Mouse (Mus musculus) kidney, postnatal 10 days (tissue): Measurements from ENCODE around the gene Gtsf1.
"Not testable (repeated sequence)": the region's sequence is repeated elsewhere in the genome, so short reads cannot be mapped to it uniquely, and the experiment has no call there.

Source experiments
- DNase-seq: peaks from one replicate; pipeline ENCODE4 v3.0.0; 2021; ENCODE audit warnings: mixed read lengths

Gene Gtsf1

GRCm38 (mm10) chr15:103430241-103430640 lies at the start of gene Gtsf1:
TSS of gene Gtsf1 (minus strand) at chr15:103430470.
- DNase-seq = no peak

DNA sequence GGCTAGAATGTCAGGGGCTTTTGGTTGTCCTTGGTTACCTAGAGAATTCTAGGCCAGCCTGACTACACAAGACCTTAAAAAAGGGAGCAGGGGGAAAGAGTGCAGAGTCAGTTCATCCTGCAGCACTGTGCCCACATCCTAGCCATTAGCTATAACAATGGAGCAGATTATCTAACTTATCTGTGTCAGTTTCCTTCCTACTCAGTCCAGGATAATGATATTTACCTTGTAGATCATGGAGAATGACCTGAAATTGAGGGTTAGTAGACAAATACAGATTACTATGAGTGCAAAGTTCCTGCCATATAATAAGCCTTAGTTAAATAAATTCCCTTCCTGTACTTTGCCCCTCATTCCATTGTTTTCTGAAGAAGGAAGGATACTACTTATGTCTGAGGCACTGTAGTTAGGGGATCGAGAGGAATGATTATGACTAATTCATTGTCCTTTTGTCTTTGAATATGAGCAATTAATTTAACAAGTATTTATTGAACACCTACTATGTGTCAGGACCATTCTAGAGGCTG lies 48.9 kb upstream of the Gtsf1 start:
- no peak for DNase-seq

DNA sequence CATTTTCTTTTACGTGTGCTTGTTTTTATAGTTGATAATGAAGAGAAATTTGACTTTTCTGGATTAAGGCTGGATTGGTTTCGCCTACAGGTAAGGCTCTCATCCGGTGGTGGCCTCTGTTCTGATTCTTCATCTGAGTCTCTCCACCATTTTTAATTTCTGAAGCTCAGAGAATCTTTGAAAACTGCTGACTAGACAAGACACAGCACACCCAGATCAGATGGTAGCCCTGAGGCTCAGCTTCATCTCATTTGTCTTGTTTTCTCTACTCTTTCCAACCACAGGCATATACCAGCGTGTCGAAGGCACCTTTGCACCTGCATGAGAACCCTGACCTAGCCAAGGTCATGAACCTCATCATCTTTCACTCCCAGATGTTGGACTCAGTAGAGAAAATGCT lies 43.5 kb upstream of the Gtsf1 start:
- no peak for DNase-seq

DNA sequence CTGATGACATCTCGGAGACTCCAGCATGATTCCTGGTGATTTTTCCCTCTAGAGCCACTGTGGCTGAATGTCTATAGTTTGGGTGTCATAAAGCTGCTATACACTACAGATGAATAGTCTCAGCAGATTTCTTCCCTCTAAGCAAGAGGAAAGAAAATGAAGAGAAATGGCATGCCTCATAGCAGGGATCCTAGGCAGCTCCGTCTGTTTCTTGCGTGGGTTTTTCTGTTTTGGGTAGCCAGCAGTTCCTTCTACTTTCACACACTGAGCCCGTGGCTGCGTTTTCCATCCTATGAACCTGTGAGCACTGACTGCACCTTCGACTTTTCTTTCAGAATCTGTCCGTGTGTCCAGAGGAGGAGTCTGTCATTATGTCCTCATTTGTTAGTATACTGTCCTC lies 42.9 kb upstream of the Gtsf1 start:
- no peak for DNase-seq

- DNase-seq = no peak
These were observed 42.0 kb upstream of the Gtsf1 start for GRCm38 (mm10) chr15:103472265-103472664.

DNA sequence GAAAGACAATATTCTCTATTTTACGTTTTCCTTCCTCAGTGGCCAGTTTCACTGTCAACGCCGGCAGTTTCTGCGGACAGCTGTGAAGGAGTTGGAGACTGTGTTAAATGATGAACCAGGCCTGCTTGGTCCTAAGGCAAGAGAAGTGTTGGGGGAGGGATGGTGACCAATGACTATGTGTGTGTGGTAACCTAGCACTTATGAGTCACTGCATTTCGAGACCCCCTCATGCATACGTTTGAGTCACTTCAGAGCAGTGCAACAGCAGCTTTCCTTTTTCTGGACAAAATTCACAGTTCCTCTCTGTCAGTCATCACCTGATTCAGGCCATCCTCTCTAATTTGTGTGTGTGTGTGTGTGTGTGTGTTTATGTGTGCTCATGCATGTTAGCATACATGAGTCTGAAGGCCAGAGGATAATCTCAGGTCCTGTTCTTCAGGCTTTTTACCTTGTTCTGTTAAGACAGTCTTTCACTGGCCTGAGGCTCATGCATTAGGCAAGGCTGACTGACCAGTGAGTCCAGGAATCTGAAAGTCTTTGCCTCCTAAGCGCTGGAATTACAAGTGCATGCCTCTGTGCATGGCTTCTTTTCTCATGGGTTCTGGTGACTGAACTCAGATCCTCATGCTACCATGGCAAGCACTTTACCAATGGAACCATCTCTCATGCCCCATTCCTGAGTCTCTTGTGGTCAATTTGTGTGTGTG lies 41.4 kb upstream of the Gtsf1 start:
- DNase-seq = no peak

GRCm38 (mm10) chr15:103462539-103463261 lies 32.4 kb upstream of the Gtsf1 start:
- DNase-seq = peak; percentile 14

GRCm38 (mm10) chr15:103454449-103454848 lies 24.2 kb upstream of the Gtsf1 start:
- DNase-seq = no peak

GRCm38 (mm10) chr15:103453551-103454218 lies 23.4 kb upstream of the Gtsf1 start, which contains the start of gene Nckap1l:
TSS of gene Nckap1l (plus strand) at chr15:103453794.
- DNase-seq = peak; percentile 11

GRCm38 (mm10) chr15:103448369-103448768 lies 18.1 kb upstream of the Gtsf1 start, which contains the start of gene Gtsf2:
TSS of gene Gtsf2 (minus strand) at chr15:103448469.
- DNase-seq = no peak

DNA sequence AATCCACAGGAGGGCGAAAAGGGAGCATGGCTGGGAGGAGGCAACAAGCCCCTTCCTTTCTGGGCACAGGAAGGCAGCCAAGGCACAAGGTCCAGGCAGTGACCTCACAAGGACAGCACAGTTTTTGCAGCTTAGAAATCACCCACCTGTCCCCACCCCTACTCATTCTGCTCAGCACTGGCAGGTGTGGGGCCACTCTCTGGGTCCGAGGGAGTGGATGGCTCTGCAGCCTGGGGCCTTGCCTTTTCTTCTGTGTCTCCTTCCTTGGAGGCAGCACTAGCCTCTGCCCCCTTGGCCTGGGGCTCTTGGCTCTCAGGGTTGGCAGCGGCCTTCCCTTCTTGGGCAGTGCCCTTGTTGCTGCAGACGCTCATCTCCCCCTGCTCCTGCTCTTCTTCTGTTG lies 15.7 kb upstream of the Gtsf1 start:
- not testable (repeated sequence) for DNase-seq

DNA sequence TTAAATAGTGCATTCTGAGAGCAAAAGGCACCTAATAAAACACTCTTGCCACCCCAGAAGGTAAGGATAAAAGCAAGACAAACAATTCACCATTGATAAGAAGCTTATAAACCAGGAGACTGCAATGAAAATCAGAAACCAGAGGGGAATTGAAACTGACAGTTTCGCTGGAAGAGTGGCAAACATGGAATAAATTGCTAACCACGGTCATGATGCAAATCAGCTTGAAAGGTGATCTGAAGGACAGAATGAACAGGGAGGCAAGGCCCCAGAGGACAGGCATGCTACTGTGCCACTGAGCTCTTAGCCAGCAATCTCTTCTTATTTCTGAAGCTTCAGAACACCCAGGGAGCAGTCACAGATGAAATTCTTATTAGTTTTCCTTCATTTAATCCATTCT lies 3.3 kb downstream of the Gtsf1 start:
- no peak for DNase-seq

- not testable (repeated sequence) for DNase-seq
These were observed 24.7 kb downstream of the Gtsf1 start for GRCm38 (mm10) chr15:103405586-103405985.

DNA sequence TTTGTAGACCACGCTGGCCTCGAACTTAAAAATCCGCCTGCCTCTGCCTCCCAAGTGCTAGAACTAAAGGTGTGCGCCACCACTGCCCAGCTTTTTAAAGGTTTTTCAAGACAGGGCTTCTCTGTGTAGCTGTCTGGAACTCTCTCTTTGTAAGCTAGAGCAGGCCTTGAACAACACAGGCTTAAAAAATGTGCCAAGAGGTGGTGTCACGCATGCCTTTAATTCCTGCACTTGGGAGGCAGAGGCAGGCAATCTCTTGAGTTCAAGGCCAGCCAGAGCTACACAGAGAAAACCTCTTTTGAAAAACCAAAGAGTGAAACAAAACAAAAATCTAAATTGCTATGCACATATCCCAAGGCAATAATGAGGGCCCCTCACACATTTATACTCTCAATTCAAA lies 28.9 kb downstream of the Gtsf1 start:
- DNase-seq = no peak

DNA sequence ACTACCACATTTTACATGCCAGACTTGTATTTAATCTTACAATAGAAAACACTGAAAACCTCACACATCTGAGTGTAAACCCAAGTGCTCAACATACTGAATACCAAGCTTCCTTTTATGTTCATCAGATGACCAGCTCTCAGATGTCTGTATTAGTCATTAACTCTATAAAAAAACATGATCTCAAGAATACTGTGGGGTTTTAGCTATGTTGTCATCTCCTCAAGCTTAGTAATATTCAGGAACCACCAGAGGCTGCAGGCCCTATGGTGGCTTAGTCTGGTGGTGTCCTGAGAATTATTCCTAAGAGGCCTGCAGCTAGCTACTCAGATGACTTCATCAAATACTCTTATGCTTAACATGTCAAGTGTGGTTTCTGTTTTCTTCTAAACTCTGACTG lies 36.7 kb downstream of the Gtsf1 start:
- no peak for DNase-seq

GRCm38 (mm10) chr15:103388556-103389145 lies 41.6 kb downstream of the Gtsf1 start:
- DNase-seq = peak; percentile 46

- peak; percentile 90 for DNase-seq
These were observed 46.3 kb downstream of the Gtsf1 start for GRCm38 (mm10) chr15:103383771-103384488.

GRCm38 (mm10) chr15:103382795-103383406 lies 47.4 kb downstream of the Gtsf1 start:
- peak; percentile 83 for DNase-seq

GRCm38 (mm10) chr15:103382075-103382474 lies 48.2 kb downstream of the Gtsf1 start:
- DNase-seq = no peak

DNA sequence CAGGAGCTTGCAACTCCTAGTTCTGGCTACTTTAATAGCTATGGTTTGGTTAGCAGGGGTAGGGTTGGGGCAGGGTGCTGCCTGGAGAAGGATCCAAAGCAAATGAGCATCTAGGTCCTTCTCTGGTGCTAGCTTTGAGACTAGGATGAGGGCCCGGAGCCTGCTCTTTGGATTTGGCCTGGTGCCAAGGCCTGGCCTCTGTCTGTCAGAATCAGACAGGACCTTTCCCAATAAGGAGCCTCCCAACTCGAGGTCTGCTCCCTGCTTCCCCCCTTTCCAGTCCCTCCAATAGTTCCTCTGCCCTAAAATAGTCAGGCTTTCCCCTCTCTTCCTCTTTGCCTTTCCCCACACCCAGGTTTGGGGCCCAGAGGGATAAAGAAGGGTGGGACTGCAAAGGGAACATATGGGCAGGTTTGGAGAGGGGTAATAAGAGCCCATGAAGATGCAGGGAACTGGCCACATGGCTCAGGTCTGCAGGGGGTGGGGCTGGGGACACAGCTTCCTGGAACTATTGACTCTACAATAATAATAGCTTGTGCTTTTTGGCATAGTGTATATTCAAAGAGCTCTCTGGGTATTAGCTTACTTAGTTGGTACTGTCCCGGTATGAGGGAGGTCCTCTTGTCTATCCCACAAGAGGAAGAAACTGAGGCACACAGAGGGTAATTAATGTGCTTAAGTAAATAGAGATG lies 51.5 kb downstream of the Gtsf1 start:
- peak; percentile 36 for DNase-seq
